Mouse (Mus musculus) C2C12 (cell line): Measurements from ENCODE around the gene Lingo2.

Experiments used
- CEBPB ChIP-seq: IDR thresholded peaks from one replicate; pipeline ENCODE4 v1.6.1; 2011; ENCODE audit warnings: low read depth, mild to moderate bottlenecking, control low read depth, moderate library complexity
- CTCF ChIP-seq: IDR thresholded peaks from one replicate; pipeline ENCODE4 v1.5.1; 2011; ENCODE audit not compliant: control insufficient read depth, insufficient read depth, insufficient read length
- FOSL1 ChIP-seq: IDR thresholded peaks from one replicate; pipeline ENCODE4 v1.8.0; 2011; ENCODE audit warnings: mild to moderate bottlenecking, low read length; ENCODE audit not compliant: poor library complexity, insufficient read depth, severe bottlenecking
- MAX ChIP-seq: IDR thresholded peaks from one replicate; pipeline ENCODE4 v1.6.1; 2011; ENCODE audit warnings: mild to moderate bottlenecking, control low read depth
- MYOG ChIP-seq: IDR thresholded peaks from one replicate; pipeline ENCODE4 v1.6.1; 2011; ENCODE audit not compliant: control insufficient read depth, insufficient read length; ENCODE audit errors: extremely low read depth
- USF1 ChIP-seq: IDR thresholded peaks from one replicate; pipeline ENCODE4 v1.6.1; 2011; ENCODE audit warnings: low read depth, mild to moderate bottlenecking, control low read depth, moderate library complexity

DNA sequence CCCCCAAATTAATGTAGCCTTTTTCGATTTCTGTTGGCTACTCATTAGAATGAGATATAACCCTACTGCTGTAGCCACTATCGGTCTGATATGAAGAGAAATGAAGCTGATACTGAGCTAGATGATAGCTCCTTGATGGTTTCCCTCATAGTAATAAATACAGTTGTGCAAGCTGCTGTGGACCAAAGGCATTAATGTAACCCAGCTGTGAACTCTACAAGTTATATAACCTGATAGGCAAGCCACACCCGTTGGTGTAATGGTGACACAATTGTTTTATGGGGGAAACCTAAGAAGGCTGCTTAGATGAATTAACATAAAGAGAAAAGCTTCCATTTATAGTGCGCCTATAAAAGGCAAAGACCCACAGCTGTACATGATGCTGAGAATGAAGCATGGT, 856.1 kb downstream of the Lingo2 start:
- TF ChIP-seq USF1: no peak
- TF ChIP-seq CTCF: no peak
- TF ChIP-seq MYOG: no peak
- no peak for TF ChIP-seq FOSL1
- no peak for TF ChIP-seq CEBPB
- no peak for TF ChIP-seq MAX
